Mouse (Mus musculus): ENCODE data around the gene Clic1.
A peak's percentile ranks its signal among the peaks of the same experiment; 100 is the strongest.

Gene Clic1

DNA sequence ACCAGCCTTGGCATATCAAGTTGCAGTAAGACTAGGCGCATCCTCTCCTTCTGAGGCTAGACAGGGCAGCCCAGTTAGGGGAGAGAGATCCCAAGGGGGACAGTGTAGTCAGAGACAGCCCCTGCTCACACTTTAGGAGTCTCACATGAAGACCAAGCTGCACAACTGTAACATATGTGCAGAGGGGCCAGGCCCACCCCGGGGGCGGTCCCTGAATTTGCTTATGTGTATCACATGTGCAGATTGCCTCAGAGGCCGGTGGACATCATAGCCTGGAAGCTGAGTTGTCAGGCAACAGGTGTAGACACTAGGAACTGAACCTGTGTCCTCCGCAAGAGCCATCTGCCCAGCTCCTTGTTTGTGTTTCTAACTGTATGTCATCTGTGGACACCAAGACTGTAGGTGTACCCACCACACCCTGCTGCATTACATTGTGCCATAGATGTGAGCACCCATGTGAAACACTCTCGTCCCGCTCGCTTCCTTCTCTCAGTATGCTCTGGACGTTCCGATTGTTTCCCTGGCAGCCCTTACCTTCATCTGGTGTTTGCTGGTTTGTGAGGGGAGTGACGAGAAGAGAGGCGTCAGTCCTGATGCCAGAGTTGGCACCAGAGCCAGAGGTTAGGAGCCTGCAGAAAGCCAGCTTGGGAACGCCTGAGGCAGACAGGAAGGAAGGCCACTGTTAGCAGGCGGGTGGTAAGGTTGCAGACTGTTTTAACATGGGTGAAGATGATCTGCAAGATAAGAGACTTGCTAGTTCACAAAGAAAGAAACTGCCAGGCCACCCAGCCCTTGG is 42.8 kb downstream of the Clic1 start:
- DNase-seq = no peak

GRCm38 (mm10) chr17:35094475-35095365 is 45.0 kb downstream of the Clic1 start:
- DNase-seq = no peak

DNA sequence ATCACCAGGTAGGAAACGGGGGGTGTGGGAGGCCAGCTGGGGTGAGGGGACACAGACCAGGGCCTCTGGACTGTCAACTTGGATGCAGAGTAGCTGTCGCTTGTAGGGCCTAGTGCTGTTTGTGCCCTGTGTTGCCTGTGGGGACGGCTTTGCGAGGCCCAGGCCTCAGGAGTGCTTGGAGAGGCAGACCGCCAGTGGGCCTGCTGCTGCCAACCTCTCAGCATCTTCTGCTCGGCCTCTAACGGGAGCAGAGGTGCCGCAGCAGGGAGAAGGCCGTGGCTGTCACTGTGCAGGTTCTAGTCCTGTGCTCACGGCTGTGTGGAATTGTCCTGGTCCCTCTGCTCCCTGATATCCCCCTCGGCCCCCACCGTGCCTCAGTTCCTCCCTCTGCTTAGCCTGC is 46.8 kb downstream of the Clic1 start:
- no peak for DNase-seq

DNA sequence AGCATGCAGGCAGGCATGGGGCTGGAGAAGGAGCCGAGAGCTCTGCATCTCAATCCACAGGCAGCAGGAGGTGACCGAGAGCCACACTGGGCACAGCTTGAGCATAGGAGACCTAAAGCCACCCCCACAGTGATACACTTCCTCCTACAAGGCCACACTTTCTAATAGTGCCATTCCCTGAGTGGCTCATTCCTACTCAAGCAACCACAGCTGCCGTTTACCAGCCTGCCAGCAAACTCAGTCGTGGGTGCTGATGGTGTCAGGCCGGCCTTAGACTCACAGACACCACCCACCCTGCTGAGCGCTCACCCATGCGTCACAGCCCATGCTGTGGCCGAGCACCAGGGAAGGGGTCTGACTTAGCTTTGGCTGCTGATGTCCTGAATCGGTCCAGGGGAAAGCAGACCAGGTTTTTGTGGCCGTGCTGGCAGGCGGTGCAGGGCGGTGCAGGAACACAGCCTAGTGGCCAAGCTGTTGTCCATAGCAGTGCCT is 47.4 kb downstream of the Clic1 start:
- peak; percentile 60 for DNase-seq

DNA sequence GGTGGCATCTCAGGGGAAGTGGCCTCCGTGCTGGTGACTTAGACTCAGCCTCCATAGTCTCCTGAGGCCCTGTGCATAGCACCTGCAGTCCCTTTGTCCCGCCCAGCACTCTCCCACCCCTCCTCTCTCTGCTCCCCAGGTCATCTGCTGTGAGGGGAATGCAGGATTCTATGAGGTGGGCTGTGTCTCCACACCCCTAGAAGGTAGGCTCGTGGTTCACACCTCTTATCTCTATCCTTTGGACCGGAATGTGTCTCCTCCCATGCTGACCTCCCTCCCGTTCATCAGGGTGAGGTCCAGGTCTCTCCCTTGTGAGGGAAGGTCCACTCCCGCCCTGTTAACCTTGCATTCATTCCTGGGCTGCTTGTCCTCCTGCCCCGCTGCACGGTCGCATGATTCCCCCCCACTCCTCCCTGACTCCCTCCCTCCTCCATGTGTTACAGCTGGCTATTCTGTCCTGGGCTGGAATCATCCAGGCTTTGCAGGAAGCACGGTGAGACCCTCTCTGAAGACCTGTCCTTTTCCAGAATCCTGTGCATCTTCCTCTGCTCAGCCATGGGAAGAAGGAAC is 50.5 kb downstream of the Clic1 start:
- DNase-seq = no peak

DNA sequence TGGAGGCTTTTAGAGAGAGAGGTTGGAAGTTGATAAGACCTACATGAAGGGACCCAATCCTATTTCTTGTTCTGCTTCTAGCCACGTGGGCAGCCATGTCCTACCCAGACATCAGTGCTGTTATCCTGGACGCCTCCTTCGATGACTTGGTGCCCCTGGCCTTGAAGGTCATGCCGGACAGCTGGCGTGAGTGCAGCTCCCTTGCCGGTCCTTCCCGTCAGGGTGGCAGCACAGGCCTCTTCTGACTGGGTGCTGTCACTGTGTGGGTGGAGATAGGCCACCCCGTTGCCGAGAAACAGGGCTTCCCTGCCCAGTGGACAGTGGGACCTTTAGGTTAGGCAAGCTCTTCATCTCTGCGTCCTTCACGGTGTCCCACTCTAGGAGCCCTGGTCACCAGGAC is 51.4 kb downstream of the Clic1 start:
- DNase-seq = no peak

GRCm38 (mm10) chr17:35102299-35102698 is 52.5 kb downstream of the Clic1 start:
- DNase-seq = no peak

- no peak for DNase-seq
Measured at GRCm38 (mm10) chr17:35103221-35103690, 53.5 kb downstream of the Clic1 start.

DNA sequence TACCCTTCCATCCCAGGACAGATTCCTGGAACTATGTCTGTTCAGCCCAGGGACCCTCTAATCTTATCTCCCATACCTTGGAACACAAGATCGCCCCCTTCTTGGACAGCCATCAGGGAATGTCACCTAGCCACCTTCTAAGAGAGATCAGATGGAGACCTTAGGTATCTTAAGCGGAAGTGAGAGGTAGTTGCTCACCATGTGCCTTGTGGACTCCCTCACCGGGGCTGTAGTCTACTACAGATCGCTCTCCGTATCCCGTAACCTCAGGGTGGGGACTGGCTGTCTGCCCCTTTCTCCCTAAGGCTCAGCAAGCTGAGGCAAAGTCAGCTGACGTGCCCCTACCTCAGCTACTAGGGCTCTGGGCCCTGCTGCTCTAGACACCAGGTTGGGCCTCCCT is 54.3 kb downstream of the Clic1 start:
- DNase-seq = no peak

- no peak for DNase-seq
Measured at GRCm38 (mm10) chr17:35104754-35105153, 55.0 kb downstream of the Clic1 start.

DNA sequence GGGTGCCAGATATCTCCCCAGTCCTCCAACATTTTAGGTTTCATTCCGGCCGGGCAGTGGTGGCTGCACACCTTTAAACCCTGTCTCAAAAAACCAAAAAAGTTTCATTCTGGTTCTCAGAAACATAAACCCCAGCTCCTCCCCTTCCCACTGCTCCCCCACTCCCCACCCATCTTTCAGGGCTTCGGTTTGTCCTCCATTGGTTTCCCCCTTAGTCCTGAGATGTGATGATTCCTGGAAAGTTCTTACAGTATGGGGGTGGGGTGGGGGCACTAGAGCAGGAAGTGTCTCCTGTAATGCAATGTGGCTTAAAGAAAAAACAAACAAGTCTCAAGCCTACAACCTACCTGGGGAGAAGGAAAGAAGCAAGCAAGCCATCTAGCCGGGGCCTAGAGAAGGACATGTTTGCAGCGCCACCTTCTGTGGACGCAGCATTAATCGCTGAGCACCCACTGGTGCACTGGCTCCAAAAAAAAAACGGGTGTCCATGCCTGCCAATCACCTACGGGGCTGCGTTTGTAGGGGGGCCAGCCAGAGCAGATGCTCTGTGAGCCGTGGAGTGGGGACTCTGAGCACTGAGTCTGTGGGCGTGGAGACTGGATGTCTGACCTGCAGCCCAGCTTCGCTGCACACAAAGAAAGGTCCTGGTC is 56.1 kb downstream of the Clic1 start:
- DNase-seq = no peak

DNA sequence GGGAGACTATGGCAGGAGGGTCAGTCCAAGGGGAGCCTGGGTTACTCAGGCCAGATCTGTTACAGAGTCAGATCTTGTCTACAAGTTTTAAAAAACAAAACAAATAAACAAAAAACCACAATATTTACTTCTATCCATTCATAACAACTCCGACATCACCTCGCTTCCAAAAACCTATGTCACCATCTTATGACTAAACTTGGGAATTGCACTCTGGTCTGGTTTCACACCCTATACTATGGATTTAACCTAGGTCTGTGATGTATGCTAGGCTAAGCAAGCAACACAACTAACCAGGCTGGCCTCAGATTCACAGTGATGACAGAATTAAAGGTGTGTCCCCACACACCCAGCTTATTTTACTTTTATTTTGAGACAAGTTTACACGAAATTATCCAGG is 56.8 kb downstream of the Clic1 start:
- no peak for DNase-seq

DNA sequence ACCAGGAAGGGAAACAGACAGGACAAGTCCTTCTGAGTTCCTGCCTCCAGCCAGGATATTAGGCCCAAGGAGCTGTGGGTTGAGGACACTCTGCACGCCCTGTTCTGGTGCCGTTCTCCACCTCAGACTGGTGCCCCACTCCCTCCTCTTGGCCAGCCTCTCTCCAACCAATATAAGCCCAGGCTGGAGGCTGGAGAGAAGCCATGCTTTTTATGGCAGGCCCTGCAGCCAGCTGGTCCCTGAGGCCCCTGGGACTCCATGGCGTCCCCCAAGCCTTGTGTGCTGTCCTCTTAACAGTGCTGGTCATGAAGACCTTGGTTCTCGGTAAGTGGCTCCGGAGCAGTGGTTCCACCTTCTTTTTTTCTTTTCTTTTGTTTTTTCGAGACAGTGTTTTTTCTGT is 58.3 kb downstream of the Clic1 start, which contains the start of gene Ly6g5c:
Gene Ly6g5c, plus strand, starts transcription at position 183 of the 400 bp plus-strand sequence.
- DNase-seq = no peak

Data from right cerebral cortex, postnatal 25 days (tissue).